Mouse (Mus musculus) intestine, embryonic 15.5 days (tissue): ENCODE data around the gene Fbxl17. TPM values are rescaled to one million over a fixed set of nuclear protein-coding genes. Genes with fewer than 3 reads are reported as not detected.

Source experiments
- ATAC-seq: fragments of 200-750 bp; cut with Nextera tagmentation; 2 replicates; pipeline ENCODE4 v1.8.0; 2017; ENCODE audit warnings: moderate TSS enrichment, moderate library complexity
- H3K27ac ChIP-seq: fragments of 300-500 bp; sonication (generic); 2 replicates; pipeline ENCODE4 v1.5.1; 2015; ENCODE audit warnings: mild to moderate bottlenecking, inconsistent platforms
- H3K27me3 ChIP-seq: fragments of 300-500 bp; sonication (generic); replicated peaks from 2 replicates; pipeline ENCODE4 v1.6.1; 2015; ENCODE audit warnings: inconsistent platforms
- H3K36me3 ChIP-seq: fragments of 300-500 bp; sonication (generic); 2 replicates; pipeline ENCODE4 v1.6.1; 2015; ENCODE audit warnings: inconsistent platforms
- H3K4me1 ChIP-seq: fragments of 300-500 bp; sonication (generic); replicated peaks from 2 replicates; pipeline ENCODE4 v1.6.1; 2015; ENCODE audit warnings: inconsistent platforms
- H3K4me2 ChIP-seq: fragments of 300-500 bp; sonication (generic); replicated peaks from 2 replicates; pipeline ENCODE4 v1.6.1; 2015; ENCODE audit warnings: mild to moderate bottlenecking, inconsistent platforms
- H3K4me3 ChIP-seq: fragments of 300-500 bp; sonication (generic); replicated peaks from 2 replicates; pipeline ENCODE4 v1.5.1; 2015; ENCODE audit warnings: inconsistent platforms
- H3K9ac ChIP-seq: fragments of 300-500 bp; sonication (generic); 2 replicates; pipeline ENCODE4 v1.6.1; 2015; ENCODE audit warnings: inconsistent platforms
- H3K9me3 ChIP-seq: fragments of 300-500 bp; sonication (generic); 2 replicates; pipeline ENCODE4 v1.6.1; 2016; ENCODE audit warnings: inconsistent platforms
- WGBS: fragments of 180-500 bp; shearing (Covaris S2); methylation state at CpG from one replicate; pipeline ENCODE4 v1.1.7; 2015; 5-methylcytosine and 5-hydroxymethylcytosine counted together
- polyA plus RNA-seq: library from polyadenylated mRNA; unstranded; fragments of >200 nt; fragmentation: Nextera tagmentation; extraction: Ambion mirVana; gene quantifications from 2 replicates; pipeline ENCODE4 v1.2.1, GENCODE M21; 2015

The Fbxl17 gene
- polyA plus RNA-seq, 1 experiment from 2014 or later, result 4.4 TPM

DNA sequence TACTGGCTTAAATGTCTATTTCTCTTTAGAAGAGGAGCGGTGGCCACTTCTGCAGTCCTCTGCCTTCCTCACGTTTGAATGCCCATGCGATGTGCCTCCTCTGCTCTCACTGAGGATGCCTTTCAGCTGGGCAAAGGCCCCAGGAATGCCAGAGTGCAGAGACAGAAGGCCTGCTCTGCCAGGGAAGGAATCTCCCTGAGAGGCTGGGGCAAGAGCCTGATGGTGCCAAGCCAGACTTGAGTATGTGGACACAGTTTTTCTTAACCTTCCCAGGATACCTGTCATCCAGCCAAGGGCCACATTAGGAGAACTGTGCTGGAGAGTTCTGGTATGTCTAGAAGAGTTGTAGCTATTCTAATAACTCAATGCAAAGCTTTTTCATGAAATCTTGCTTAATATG is 380.1 kb downstream of the Fbxl17 start:
- Histone ChIP-seq H3K4me3 (no peak overlapping the region), H3K27ac (no peak overlapping the region), H3K27me3 (no peaks in the 10 kb centered on the region), H3K9me3 (no peaks in the 10 kb centered on the region), H3K36me3 (no peaks in the 10 kb centered on the region), H3K9ac (no peak overlapping the region), H3K4me1 (no peaks in the 10 kb centered on the region), H3K4me2 (no peak overlapping the region)
- no peak for ATAC-seq
- 87% methylated on average over 3 of the region's 3 CpGs for WGBS

DNA sequence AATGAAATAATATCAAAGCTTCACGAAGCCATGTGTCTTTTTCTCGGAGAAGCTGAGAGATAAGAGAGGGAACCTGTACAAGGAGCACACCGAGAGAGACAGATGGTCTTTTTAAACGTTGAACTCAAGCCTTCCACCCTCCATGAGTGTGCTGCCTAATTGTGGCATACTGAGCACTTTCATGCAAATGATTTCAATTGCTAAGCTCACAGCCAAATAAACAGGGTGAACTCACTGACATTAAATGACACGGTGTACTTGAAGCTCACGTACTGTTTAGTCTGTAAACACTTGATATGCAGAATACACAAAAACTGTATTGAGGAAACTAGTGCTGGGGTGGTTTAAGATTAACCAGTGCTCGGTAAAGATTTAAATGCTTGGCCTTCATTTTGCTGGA is 380.7 kb downstream of the Fbxl17 start:
- Histone ChIP-seq H3K4me2 (no peak overlapping the region), H3K27ac (no peak overlapping the region), H3K4me3 (no peak overlapping the region), H3K4me1 (no peaks in the 10 kb centered on the region), H3K36me3 (no peaks in the 10 kb centered on the region), H3K9me3 (no peaks in the 10 kb centered on the region), H3K9ac (no peak overlapping the region), H3K27me3 (no peaks in the 10 kb centered on the region)
- 56% methylated on average over 7 of the region's 7 CpGs for WGBS
- no peak for ATAC-seq

DNA sequence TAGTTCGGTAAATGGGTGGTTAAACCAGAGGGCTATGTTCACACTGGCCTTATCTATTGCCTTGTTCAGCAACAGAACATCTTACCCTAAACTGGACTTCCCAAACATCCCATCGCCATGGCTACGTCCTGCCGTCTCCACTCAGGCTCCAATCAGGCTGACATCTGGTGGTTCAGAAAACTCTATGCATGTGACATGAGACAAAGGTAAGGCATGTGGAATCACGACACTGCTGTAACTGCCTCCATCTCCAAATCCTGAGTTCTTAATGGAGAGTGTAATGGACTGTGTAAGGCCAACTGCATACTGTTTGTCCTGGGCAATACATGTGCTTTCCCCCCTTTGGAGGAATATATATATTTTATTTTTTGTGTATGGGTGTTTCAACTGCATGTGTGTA is 382.7 kb downstream of the Fbxl17 start:
- no peak for ATAC-seq
- Histone ChIP-seq H3K27me3 (no peaks in the 10 kb centered on the region), H3K9me3 (no peaks in the 10 kb centered on the region), H3K4me1 (no peaks in the 10 kb centered on the region), H3K4me3 (no peak overlapping the region), H3K4me2 (no peak overlapping the region), H3K27ac (no peak overlapping the region), H3K36me3 (no peaks in the 10 kb centered on the region), H3K9ac (no peak overlapping the region)
- WGBS, result 83% methylated on average over 5 of the region's 5 CpGs

DNA sequence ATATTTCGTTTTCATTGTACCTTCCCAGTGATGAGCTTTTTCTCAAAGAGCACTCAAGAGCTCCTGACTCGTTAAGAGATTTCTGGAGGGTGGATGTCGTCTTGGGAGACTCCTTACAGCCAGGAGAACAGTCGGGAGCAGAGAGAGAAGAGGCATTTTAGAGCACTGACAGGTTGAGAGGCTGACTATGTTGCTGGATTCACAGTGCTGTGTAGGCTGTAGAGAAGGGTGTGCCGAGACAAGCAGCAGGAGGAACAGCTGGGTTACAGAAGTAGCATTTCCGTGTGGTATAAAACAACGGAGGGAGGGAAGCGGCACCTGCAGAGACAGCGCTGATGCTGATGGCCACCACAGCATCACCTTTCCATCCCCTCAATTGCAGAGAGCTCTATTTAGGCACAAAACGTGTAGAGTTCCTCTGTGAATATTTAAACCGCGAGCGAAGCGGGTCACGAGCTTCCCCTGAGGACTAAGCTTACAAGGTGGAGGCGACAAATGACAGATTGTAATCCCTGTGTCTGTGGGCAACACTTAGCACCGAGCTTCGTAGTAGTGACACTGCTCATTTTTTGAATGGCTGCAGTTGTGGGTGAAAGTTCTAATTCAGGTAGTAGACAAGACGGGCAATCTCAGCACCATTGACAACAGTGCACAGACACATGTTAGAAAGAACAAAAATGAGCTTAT is 385.3 kb downstream of the Fbxl17 start:
- ATAC-seq, result no peak

DNA sequence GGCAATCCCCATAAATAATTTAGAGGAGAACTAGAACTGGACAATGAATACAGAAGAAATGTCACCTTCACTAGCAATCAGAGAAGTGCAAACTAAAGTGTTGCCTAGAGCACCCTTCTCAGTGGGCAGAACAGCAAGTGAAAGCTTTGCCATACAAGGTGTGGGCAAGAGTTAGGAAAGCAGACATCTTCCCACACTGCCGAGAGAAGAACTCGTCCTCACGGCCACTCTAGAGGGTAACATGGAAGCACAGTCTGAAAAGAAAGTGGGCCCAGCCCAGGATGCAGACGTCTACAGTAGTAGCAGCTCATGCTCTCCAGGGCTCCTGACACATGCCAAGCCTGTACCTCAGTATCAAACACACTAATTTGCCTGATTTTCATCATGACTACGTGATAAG is 387.0 kb downstream of the Fbxl17 start:
- WGBS, result 89% methylated on average over 5 of the region's 5 CpGs
- H3K27ac ChIP-seq, result no peak overlapping the region
- no peak overlapping the region for H3K4me3 ChIP-seq
- ATAC-seq, result no peak
- H3K4me2 ChIP-seq, result no peak overlapping the region
- no peaks in the 10 kb centered on the region for H3K27me3 ChIP-seq
- no peak overlapping the region for H3K9ac ChIP-seq
- no peaks in the 10 kb centered on the region for H3K9me3 ChIP-seq
- H3K36me3 ChIP-seq, result no peaks in the 10 kb centered on the region
- H3K4me1 ChIP-seq, result no peaks in the 10 kb centered on the region

More for the DNA sequence above, 385.3 kb downstream of the Fbxl17 start:
- no peaks in the 10 kb centered on the region for H3K4me1 ChIP-seq
- no peaks in the 10 kb centered on the region for H3K9me3 ChIP-seq
- no peak overlapping the region for H3K4me3 ChIP-seq
- WGBS, result 88% methylated on average over 19 of the region's 19 CpGs
- H3K36me3 ChIP-seq, result no peaks in the 10 kb centered on the region
- H3K27ac ChIP-seq, result no peak overlapping the region
- no peak overlapping the region for H3K9ac ChIP-seq
- H3K4me2 ChIP-seq, result no peak overlapping the region
- no peaks in the 10 kb centered on the region for H3K27me3 ChIP-seq

DNA sequence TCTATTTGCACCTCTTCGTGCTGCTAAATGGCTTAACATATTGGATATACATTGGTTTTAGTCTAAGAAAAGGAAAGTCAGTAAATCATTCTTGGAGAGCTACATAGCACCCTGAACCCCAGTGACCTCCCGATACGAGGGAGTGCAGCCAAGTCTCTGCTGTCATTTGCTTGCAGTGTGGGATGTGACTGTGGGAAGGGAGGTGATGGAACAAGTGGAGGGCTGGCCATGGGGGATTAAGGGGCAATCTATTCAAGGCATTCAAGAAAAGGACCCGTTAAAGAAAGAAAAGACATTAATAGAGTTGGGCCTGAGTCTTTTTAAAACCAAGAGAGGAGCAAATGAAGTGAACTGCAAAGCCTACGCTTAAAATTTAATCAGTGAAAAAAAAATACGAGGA is 388.8 kb downstream of the Fbxl17 start:
- no peaks in the 10 kb centered on the region for H3K36me3 ChIP-seq
- 51% methylated on average over 6 of the region's 6 CpGs for WGBS
- no peaks in the 10 kb centered on the region for H3K27me3 ChIP-seq
- no peak for ATAC-seq
- no peak overlapping the region for H3K9ac ChIP-seq
- no peak overlapping the region for H3K4me3 ChIP-seq
- no peaks in the 10 kb centered on the region for H3K4me1 ChIP-seq
- H3K27ac ChIP-seq, result no peak overlapping the region
- no peaks in the 10 kb centered on the region for H3K9me3 ChIP-seq
- H3K4me2 ChIP-seq, result no peak overlapping the region

DNA sequence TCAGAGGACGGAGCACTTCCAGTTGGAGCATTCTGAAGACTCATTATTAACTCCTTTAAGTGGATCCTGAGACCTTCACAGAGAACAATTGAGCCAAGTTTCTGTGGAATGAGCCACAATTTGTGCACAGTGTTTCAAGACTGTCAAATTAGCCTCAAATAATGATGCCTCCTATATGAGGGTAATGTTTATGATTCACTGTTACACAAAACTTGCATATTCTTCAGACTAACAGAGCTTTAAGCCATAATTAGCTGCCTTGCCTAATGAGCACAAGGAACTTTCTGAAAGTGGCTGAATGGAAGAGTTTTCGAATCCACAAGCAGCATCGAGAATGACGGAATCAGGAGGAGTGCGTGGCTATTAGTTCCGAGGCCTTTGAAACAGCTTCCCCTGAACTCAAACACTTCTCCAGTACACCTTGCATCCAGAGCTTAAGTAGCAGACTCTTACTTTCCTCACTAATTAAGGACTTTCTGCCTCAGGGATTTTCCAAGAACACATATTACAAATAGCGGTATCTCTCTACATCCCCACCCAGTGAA is 389.5 kb downstream of the Fbxl17 start:
- ATAC-seq, result no peak
- WGBS, result 82% methylated on average over 7 of the region's 7 CpGs
- no peak overlapping the region for H3K4me3 ChIP-seq

DNA sequence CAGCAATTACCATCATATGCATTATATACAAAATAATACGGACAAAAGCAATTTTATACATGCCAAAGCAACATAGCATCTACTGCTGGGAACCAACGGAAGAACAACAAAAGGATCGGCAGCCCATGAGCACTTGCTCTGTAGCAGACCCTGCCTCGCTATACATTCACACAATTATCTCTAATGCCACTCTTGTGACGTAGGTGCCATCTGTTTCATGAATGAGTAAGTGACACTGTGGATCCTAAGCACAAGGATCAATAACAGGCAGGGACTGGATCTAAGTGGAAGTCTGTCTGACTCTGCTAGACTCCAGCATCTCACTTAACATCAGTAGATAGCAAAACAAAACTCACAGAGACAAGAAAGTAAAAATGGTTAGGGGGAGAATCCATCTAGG is 391.8 kb downstream of the Fbxl17 start:
- 81% methylated on average over 5 of the region's 5 CpGs for WGBS
- no peak overlapping the region for H3K9ac ChIP-seq
- H3K27ac ChIP-seq, result no peak overlapping the region
- no peak for ATAC-seq
- H3K4me3 ChIP-seq, result no peak overlapping the region
- H3K4me1 ChIP-seq, result no peaks in the 10 kb centered on the region
- no peaks in the 10 kb centered on the region for H3K27me3 ChIP-seq
- no peaks in the 10 kb centered on the region for H3K9me3 ChIP-seq
- H3K4me2 ChIP-seq, result no peak overlapping the region
- H3K36me3 ChIP-seq, result no peaks in the 10 kb centered on the region

More for the DNA sequence above, 389.5 kb downstream of the Fbxl17 start:
- no peak overlapping the region for H3K9ac ChIP-seq
- H3K27me3 ChIP-seq, result no peaks in the 10 kb centered on the region
- no peaks in the 10 kb centered on the region for H3K4me1 ChIP-seq
- H3K36me3 ChIP-seq, result no peaks in the 10 kb centered on the region
- no peak overlapping the region for H3K27ac ChIP-seq
- no peak overlapping the region for H3K4me2 ChIP-seq
- H3K9me3 ChIP-seq, result no peaks in the 10 kb centered on the region

DNA sequence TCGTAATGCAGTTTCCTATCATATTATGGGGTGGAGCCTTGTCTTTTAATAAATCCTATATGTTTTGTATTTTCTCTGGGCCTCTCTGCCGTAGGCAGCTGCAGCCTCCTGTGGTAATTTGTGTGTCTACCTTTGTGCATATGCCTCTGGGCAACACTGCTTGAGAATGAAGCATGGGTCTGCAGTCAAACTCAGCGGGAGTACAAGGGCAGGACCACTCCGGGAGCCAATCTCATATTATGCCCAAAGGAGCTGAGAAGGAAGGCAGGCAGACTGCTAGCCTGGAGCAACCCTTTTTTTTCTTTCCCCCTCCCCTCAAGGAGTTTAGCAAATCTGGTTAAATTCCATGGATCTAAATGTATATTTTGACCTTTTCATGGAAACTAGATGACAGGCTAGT is 392.3 kb downstream of the Fbxl17 start:
- no peak overlapping the region for H3K27ac ChIP-seq
- H3K4me2 ChIP-seq, result no peak overlapping the region
- H3K4me3 ChIP-seq, result no peak overlapping the region
- no peak overlapping the region for H3K9ac ChIP-seq
- no peak for ATAC-seq
- no peaks in the 10 kb centered on the region for H3K9me3 ChIP-seq
- no peaks in the 10 kb centered on the region for H3K36me3 ChIP-seq
- 86% methylated on average over 4 of the region's 4 CpGs for WGBS
- H3K27me3 ChIP-seq, result no peaks in the 10 kb centered on the region
- H3K4me1 ChIP-seq, result no peaks in the 10 kb centered on the region

DNA sequence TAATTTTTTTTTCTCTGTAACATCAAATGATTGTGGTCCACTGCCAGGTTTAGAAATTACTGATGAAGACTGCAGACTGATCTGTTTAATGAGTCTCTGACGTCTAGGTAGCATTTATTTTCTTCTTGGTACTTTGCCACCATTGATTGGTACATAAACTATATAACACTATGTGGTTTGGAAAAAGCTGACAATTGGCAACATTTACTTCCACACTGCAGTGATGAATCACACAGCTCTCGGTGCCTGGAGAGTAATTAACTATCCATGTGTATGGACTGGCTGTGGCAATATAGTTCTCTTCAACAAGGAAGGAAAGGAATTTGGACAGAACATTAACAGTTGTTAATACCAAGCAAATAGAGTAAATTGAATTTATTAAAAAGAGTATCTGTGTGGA is 404.3 kb downstream of the Fbxl17 start:
- no peak overlapping the region for H3K4me3 ChIP-seq
- no peak overlapping the region for H3K4me2 ChIP-seq
- ATAC-seq, result no peak
- no peaks in the 10 kb centered on the region for H3K27me3 ChIP-seq
- no peaks in the 10 kb centered on the region for H3K36me3 ChIP-seq
- no peak overlapping the region for H3K9ac ChIP-seq
- 48% methylated on average over 2 of the region's 2 CpGs for WGBS
- no peaks in the 10 kb centered on the region for H3K9me3 ChIP-seq
- no peak overlapping the region for H3K27ac ChIP-seq
- no peaks in the 10 kb centered on the region for H3K4me1 ChIP-seq

DNA sequence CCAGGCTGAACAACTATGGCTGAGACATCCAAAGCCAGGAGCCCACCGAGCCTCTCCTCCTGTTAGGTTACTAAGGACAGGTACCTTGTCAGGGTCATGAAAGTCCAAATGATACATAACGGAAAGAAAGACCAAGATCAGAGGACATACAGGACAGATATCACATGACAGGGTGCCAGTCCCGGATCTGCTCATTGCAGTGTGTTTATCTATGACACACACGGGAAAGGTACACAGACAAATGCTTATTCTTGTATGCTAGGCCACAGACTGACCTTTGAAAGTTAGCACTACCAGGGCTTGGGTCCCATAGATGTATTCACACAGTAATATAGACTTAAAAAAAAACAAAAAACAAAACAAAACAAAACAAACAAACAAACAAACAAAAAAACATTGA is 404.8 kb downstream of the Fbxl17 start:
- H3K9me3 ChIP-seq, result no peaks in the 10 kb centered on the region
- no peak for ATAC-seq

DNA sequence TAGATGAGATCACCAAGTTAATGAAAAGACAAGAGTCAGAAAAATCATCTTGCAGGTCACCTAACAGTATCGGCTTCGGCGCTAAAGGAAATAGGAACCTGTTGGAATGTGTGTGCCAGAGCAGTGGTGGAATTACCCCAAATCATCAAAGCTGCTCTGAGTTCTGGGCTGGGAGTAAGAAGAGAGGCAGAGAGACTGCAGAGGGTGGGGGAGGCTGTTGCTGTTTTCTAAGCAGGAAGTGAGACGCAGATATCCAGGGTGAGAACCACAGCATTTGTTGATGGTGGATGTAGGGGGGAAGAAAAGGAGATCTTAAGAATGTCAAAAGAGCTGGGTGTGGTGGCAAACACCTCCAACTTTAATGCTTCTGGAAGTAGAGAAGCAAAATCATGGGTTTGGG is 406.6 kb downstream of the Fbxl17 start:
- 70% methylated on average over 4 of the region's 4 CpGs for WGBS
- Histone ChIP-seq H3K4me2 (no peak overlapping the region), H3K27me3 (no peaks in the 10 kb centered on the region), H3K36me3 (no peaks in the 10 kb centered on the region), H3K4me3 (no peak overlapping the region), H3K27ac (no peak overlapping the region), H3K9me3 (no peaks in the 10 kb centered on the region), H3K9ac (no peak overlapping the region), H3K4me1 (no peaks in the 10 kb centered on the region)
- no peak for ATAC-seq

More for the DNA sequence above, 404.8 kb downstream of the Fbxl17 start:
- Histone ChIP-seq H3K4me3 (no peak overlapping the region), H3K27ac (no peak overlapping the region), H3K27me3 (no peaks in the 10 kb centered on the region), H3K9ac (no peak overlapping the region), H3K4me2 (no peak overlapping the region), H3K4me1 (no peaks in the 10 kb centered on the region), H3K36me3 (no peaks in the 10 kb centered on the region)
- WGBS, result 60% methylated on average over 4 of the region's 4 CpGs

DNA sequence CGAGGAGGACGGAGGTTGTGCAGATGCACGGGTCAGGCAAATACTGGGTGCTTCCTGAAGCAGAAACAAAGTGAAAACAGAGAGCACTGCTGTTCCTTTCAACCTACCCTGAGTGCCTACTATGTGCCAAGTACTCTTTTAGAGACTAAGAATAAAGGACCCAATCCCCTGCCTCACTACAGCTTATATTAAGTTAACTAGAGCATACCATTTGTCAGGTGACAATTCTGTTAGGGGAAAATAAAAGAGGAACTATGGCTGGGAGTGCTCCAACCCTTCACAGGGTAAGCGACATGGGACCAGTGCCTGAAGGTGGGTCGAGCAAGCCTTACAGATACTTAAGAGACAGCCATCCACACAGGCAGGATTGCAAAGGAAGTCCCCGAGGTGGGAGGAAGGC is 407.0 kb downstream of the Fbxl17 start:
- Histone ChIP-seq H3K4me1 (no peaks in the 10 kb centered on the region), H3K4me3 (no peak overlapping the region), H3K9me3 (no peaks in the 10 kb centered on the region), H3K27ac (no peak overlapping the region), H3K9ac (no peak overlapping the region), H3K4me2 (no peak overlapping the region), H3K36me3 (no peaks in the 10 kb centered on the region), H3K27me3 (no peaks in the 10 kb centered on the region)
- 79% methylated on average over 6 of the region's 6 CpGs for WGBS
- ATAC-seq, result no peak
